Mouse (Mus musculus): ENCODE measurements around the gene Mmp14. TPM values are rescaled to one million over a fixed set of nuclear protein-coding genes. Genes with fewer than 3 reads are reported as not detected.

Gene Mmp14
- polyA plus RNA-seq, 1 experiment from 2014 or later: 53.7 TPM

DNA sequence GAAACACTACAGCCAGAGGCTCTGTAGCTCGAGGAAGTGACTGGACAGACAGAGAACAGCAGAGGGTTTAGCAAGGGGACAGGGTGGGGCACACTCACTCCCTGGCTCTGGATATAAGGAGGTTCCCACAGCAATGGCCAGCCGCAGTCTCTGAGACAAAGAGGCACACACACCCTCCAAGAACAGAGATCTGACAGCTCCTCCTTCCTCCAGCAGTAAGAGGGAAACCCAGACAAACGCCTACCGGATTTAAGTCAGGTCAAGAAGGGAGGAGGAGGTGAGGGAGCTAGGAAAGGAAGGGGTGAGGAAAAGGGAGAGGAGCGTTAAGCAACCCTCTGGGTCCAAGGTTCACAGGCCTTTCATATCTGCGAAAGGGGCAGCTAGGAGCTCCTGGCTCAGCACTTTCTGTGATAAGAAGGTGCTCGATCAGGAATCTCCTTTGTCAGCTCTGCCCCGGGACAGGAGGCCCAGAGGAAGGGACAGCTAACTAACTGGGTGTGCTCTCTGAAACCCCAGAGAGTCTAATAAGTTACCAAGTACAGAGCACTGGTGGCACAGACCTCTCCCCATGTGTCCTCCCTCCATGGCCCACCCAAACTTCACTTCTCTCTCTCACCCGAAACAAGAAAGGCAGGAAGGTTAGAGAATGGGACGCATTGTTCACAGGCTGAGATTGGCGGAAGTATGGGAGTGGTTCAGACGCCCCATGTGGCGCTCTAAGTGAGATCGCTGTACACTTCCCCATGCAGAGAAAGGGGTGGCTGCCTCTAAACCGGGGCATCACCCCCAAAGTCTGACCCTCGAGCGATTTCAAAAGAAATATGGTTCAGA is 21.2 kb upstream of the Mmp14 start:
- H3K4me3 ChIP-seq (ENCODE audit: low read depth, low read length): peak overlapping the region; percentile 46
- H3K9ac ChIP-seq (ENCODE audit: low read depth, low read length): peak overlapping the region; percentile 71

DNA sequence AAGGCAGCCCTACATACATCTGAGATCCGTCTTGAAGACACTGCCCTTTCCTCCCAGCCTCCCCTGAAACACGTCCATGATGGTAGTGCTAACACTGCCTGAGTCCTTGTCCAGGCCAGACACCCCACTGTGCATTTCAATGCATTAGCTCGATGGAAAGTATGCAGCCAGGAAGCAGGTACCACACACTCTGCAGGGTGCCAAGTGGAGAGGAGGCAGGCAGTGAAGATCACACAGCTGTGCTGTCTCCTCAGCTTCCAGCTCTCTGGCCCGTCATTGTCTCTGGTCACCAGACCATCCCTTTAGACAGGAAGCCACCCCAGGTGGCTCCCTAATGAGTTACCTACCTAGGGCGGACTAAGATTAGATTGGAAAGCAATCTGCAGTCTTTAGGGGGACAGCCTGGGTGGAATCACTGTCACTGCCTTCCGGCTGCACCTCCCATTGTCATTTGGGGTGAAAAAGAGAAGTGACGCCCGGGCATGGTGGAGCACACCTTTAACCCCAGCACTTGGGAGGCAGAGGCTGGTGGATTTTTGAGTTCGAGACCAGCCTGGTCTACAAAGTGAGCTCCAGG is 19.3 kb upstream of the Mmp14 start:
- Histone ChIP-seq H3K4me2 (replicated peaks; ENCODE audit: low read depth) (no peak overlapping the region), H3K36me3 (ENCODE audit: control insufficient read depth, insufficient read depth) (no peaks in the 10 kb centered on the region), H3K9ac (ENCODE audit: low read depth, low read length) (no peak overlapping the region), H3K4me3 (ENCODE audit: low read depth, low read length) (no peak overlapping the region), H3K4me1 (replicated peaks; ENCODE audit: control insufficient read depth, insufficient read depth, low read length) (no peaks in the 10 kb centered on the region), H3K9me3 (ENCODE audit: control insufficient read depth) (no peaks in the 10 kb centered on the region), H3K27ac (ENCODE audit: low read depth, low read length) (0 out of 2 replicates have a peak overlapping the region, but pooled peaks have one; percentile 21), H3K27me3 (replicated peaks; ENCODE audit: control insufficient read depth, insufficient read depth, low read length) (no peaks in the 10 kb centered on the region)
- no peak for TF ChIP-seq CTCF (IDR thresholded peaks at IDR 0.05; ENCODE audit: low read depth)
- 69% methylated on average over 9 of the region's 9 CpGs for WGBS
- no peak for ATAC-seq

More for the DNA sequence above, 21.2 kb upstream of the Mmp14 start:
- Histone ChIP-seq H3K27me3 (replicated peaks; ENCODE audit: control insufficient read depth, insufficient read depth, low read length) (no peaks in the 10 kb centered on the region), H3K4me1 (replicated peaks; ENCODE audit: control insufficient read depth, insufficient read depth, low read length) (no peaks in the 10 kb centered on the region), H3K36me3 (ENCODE audit: control insufficient read depth, insufficient read depth) (peaks cover 9% of the 10 kb centered on the region; the same call in 1 of the 2 replicates), H3K9me3 (ENCODE audit: control insufficient read depth) (no peaks in the 10 kb centered on the region), H3K27ac (ENCODE audit: low read depth, low read length) (peak overlapping the region; percentile 95), H3K4me2 (replicated peaks; ENCODE audit: low read depth) (peak overlapping the region; percentile 70)
- 23% methylated on average over 17 of the region's 17 CpGs for WGBS
- peak; percentile 86 for ATAC-seq
- TF ChIP-seq CTCF (IDR thresholded peaks at IDR 0.05; ENCODE audit: low read depth): no peak

DNA sequence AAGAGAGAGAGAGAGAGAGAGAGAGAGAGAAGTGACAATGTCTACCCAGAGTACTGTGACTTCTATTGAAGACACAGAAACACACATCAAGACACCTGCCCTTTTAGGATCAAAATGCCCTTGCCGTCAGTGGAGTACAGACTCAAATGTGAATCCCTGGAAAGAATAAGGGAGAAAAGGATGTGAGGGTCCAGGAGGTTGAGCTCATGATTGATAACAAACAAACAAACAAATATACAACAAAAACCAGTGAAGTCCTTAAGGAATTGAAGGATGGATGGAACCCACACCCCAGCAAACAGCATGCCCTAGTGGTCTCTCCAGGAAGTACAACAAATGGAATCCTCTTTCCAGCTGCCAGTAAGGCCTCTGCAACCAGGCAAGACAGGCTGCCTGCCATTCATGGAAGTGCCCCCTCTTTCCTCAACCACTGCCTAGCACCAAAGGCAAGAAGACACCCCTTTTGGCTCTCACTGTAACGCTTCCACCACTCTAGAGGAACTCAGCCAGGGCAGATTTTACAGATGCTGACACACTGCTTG is 18.7 kb upstream of the Mmp14 start:
- Histone ChIP-seq H3K4me2 (replicated peaks; ENCODE audit: low read depth) (peak overlapping the region; percentile 33; the same call in 1 of the 2 replicates), H3K9ac (ENCODE audit: low read depth, low read length) (peak overlapping the region; percentile 5; the same call in 1 of the 2 replicates), H3K27me3 (replicated peaks; ENCODE audit: control insufficient read depth, insufficient read depth, low read length) (no peaks in the 10 kb centered on the region), H3K9me3 (ENCODE audit: control insufficient read depth) (no peaks in the 10 kb centered on the region), H3K4me1 (replicated peaks; ENCODE audit: control insufficient read depth, insufficient read depth, low read length) (no peaks in the 10 kb centered on the region; the same call in 1 of the 2 replicates), H3K27ac (ENCODE audit: low read depth, low read length) (peak overlapping the region; percentile 16; the same call in 1 of the 2 replicates), H3K36me3 (ENCODE audit: control insufficient read depth, insufficient read depth) (no peaks in the 10 kb centered on the region), H3K4me3 (ENCODE audit: low read depth, low read length) (no peak overlapping the region)
- TF ChIP-seq CTCF (IDR thresholded peaks at IDR 0.05; ENCODE audit: low read depth): peak; percentile 97
- 56% methylated on average over 2 of the region's 2 CpGs for WGBS
- no peak for ATAC-seq

DNA sequence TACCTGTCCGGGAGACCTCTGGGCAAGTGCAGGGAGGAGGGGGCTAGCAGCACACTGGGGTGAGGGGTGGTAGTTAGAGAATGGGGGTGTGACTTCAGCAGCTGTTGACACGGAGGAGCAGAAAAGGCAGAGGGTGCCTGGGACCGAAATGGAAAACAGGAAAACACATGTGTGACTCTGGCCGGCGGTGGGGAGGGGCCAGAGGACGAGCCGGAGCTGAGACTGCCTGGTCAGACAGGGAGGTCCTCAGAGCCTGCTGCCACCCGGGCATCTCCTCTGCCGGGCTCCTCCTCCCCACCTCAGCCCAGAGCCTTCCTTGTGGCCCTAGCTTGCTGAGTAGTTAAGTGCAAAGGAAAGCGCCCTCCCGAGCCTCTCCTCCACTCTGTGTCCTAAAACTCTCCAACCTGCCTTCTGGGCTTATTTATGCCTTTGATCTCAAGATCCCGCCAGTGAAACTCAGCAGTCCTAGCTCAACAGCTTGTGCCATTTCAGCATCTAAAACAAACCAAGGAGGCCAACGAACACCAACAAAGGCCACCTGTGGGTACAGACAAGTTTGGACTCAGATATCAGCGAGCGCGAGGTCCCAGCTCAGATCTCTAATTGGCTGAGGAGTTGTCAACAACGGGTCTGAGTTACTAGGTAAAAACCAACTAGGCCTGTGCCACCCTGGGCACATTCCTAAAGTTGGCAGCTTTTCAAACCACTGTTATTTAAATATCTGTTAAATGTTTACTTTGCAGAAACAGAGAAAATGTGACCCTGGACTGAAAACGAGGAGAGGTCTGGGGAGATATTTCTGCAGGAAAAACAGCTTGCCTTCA is 17.3 kb upstream of the Mmp14 start:
- Histone ChIP-seq H3K4me3 (ENCODE audit: low read depth, low read length) (no peak overlapping the region), H3K27ac (ENCODE audit: low read depth, low read length) (peak overlapping the region; percentile 16), H3K9me3 (ENCODE audit: control insufficient read depth) (no peaks in the 10 kb centered on the region), H3K4me2 (replicated peaks; ENCODE audit: low read depth) (peak overlapping the region; percentile 56), H3K27me3 (replicated peaks; ENCODE audit: control insufficient read depth, insufficient read depth, low read length) (no peaks in the 10 kb centered on the region), H3K4me1 (replicated peaks; ENCODE audit: control insufficient read depth, insufficient read depth, low read length) (no peaks in the 10 kb centered on the region; the same call in 1 of the 2 replicates), H3K9ac (ENCODE audit: low read depth, low read length) (0 out of 2 replicates have a peak overlapping the region, but pooled peaks have one; percentile 11), H3K36me3 (ENCODE audit: control insufficient read depth, insufficient read depth) (no peaks in the 10 kb centered on the region)
- TF ChIP-seq CTCF (IDR thresholded peaks at IDR 0.05; ENCODE audit: low read depth): no peak
- 19% methylated on average over 18 of the region's 18 CpGs for WGBS
- ATAC-seq: no peak

DNA sequence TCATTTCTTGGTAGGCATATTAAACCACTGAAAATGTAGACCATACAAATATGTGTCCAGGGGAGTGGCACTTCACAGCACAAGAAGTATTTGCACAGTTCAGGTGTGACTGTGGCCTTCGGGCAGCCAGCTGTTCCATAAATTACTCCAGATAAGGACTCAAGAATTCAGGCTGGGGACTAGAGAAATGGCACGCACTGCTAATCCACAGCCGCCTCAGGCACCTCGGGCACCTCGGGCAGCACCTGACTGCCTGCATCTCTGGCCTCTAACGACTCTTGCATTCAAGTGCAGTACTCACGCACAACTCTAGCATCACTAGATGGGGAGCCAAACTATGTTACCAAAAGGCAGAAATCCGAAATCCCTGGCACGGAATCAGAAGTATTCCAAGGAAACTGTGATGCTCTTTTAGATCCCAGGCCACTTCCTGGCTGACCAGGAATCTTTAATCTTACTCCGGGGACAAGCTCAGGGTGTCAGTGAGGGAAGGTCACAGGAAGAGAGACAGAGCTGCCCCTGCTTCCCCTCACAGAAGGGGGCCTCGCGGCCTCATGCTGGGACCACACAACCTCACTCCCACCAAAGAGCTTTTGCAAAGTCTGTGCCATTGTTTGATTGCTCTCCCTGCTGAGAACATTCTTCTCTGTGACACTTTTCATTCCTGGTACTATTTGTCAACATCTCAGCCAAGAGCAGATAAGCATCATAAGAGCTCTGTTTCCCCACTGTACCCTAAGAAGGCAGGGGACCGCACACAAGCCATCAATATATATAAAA is 16.0 kb upstream of the Mmp14 start:
- Histone ChIP-seq H3K4me3 (ENCODE audit: low read depth, low read length) (no peak overlapping the region), H3K4me1 (replicated peaks; ENCODE audit: control insufficient read depth, insufficient read depth, low read length) (no peaks in the 10 kb centered on the region; the same call in 1 of the 2 replicates), H3K4me2 (replicated peaks; ENCODE audit: low read depth) (no peak overlapping the region; the same call in 1 of the 2 replicates), H3K36me3 (ENCODE audit: control insufficient read depth, insufficient read depth) (no peaks in the 10 kb centered on the region), H3K27ac (ENCODE audit: low read depth, low read length) (no peak overlapping the region), H3K9me3 (ENCODE audit: control insufficient read depth) (no peaks in the 10 kb centered on the region), H3K27me3 (replicated peaks; ENCODE audit: control insufficient read depth, insufficient read depth, low read length) (no peaks in the 10 kb centered on the region), H3K9ac (ENCODE audit: low read depth, low read length) (no peak overlapping the region)
- TF ChIP-seq CTCF (IDR thresholded peaks at IDR 0.05; ENCODE audit: low read depth): no peak
- ATAC-seq: 0 out of 2 replicates have a peak, but pooled peaks have one; percentile 19
- 34% methylated on average over 13 of the region's 13 CpGs for WGBS

All from intestine, postnatal 0 days (tissue).